Mouse (Mus musculus): ENCODE results near the gene Tenm2. TPM values are rescaled to one million over a fixed set of nuclear protein-coding genes. Genes with fewer than 3 reads are reported as not detected.

Gene Tenm2
- polyA plus RNA-seq, 1 experiment from 2014 or later: 3.4 TPM

DNA sequence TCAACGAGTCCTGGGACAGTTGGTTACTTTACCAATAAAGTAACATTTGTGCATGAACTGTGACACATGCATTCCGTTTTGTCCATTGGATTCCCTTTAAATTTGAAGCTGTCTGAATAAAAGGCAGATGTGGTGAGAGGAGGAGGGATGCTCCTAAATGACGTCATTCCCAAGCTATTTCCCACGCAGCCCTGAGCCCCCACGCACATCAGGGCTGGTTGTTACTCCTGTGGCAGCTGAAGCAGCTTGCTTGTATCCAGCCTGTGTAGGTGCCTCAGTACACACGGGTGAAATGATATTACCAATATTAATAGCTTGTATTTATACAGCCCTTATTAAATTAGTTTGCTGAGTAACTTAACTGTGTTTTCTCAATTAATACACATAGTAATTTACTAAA, 884.0 kb downstream of the Tenm2 start:
- no peaks in the 10 kb centered on the region for H3K4me1 ChIP-seq (ENCODE audit: control insufficient read depth, insufficient read depth, low read length)
- no peak overlapping the region for H3K9ac ChIP-seq (ENCODE audit: low read depth, low read length)
- no peak for DNase-seq (ENCODE audit: low spot score)
- ATAC-seq (ENCODE audit: low read depth): 0 out of 2 replicates have a peak, but pooled peaks have one; percentile 47
- no peaks in the 10 kb centered on the region for H3K9me3 ChIP-seq (ENCODE audit: control insufficient read depth, low read length)
- H3K4me2 ChIP-seq (ENCODE audit: low read depth, low read length): no peak overlapping the region
- H3K4me3 ChIP-seq (ENCODE audit: low read depth, low read length): no peak overlapping the region
- H3K36me3 ChIP-seq (ENCODE audit: control insufficient read depth, insufficient read depth, low read length): no peaks in the 10 kb centered on the region
- no peak overlapping the region for H3K27ac ChIP-seq (replicated peaks; ENCODE audit: low read depth, low read length)
- H3K27me3 ChIP-seq (replicated peaks; ENCODE audit: control insufficient read depth, insufficient read depth, low read length): no peaks in the 10 kb centered on the region
- 37% methylated on average over 6 of the region's 6 CpGs for WGBS

DNA sequence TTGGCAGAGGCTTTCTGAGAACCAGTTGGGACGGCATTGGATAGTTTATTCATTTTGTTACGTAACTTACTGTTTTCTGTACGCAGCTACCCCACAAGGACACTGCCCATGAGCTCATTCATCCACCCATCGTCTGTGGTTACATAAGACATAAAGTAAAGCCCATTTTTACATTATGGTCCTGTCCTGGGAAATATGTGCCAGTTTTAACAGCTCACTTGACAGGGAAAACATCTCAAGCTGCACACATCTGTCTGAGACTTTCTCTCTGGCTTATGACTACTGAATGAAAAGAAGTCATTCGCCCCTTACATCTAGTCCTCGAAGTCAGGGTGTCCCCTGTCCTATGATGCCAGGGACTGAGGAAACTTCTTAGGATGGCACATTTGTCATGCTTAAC, 884.4 kb downstream of the Tenm2 start:
- DNase-seq (ENCODE audit: low spot score): no peak
- no peak overlapping the region for H3K27ac ChIP-seq (replicated peaks; ENCODE audit: low read depth, low read length)
- no peaks in the 10 kb centered on the region for H3K27me3 ChIP-seq (replicated peaks; ENCODE audit: control insufficient read depth, insufficient read depth, low read length)
- no peak overlapping the region for H3K4me3 ChIP-seq (ENCODE audit: low read depth, low read length)
- 73% methylated on average over 6 of the region's 6 CpGs for WGBS
- no peaks in the 10 kb centered on the region for H3K9me3 ChIP-seq (ENCODE audit: control insufficient read depth, low read length)
- H3K4me1 ChIP-seq (ENCODE audit: control insufficient read depth, insufficient read depth, low read length): no peaks in the 10 kb centered on the region
- no peak overlapping the region for H3K9ac ChIP-seq (ENCODE audit: low read depth, low read length)
- no peaks in the 10 kb centered on the region for H3K36me3 ChIP-seq (ENCODE audit: control insufficient read depth, insufficient read depth, low read length)
- ATAC-seq (ENCODE audit: low read depth): no peak
- H3K4me2 ChIP-seq (ENCODE audit: low read depth, low read length): no peak overlapping the region

GRCm38 (mm10) chr11:36350264-36350663, 885.5 kb downstream of the Tenm2 start:
- no peaks in the 10 kb centered on the region for H3K36me3 ChIP-seq (ENCODE audit: control insufficient read depth, insufficient read depth, low read length)
- H3K4me1 ChIP-seq (ENCODE audit: control insufficient read depth, insufficient read depth, low read length): no peaks in the 10 kb centered on the region
- no peaks in the 10 kb centered on the region for H3K9me3 ChIP-seq (ENCODE audit: control insufficient read depth, low read length)
- DNase-seq (ENCODE audit: low spot score): no peak
- no peak for ATAC-seq (ENCODE audit: low read depth)
- 86% methylated on average over 1 of the region's 1 CpGs for WGBS
- H3K27ac ChIP-seq (replicated peaks; ENCODE audit: low read depth, low read length): no peak overlapping the region
- no peak overlapping the region for H3K4me3 ChIP-seq (ENCODE audit: low read depth, low read length)
- H3K9ac ChIP-seq (ENCODE audit: low read depth, low read length): no peak overlapping the region
- H3K4me2 ChIP-seq (ENCODE audit: low read depth, low read length): no peak overlapping the region
- no peaks in the 10 kb centered on the region for H3K27me3 ChIP-seq (replicated peaks; ENCODE audit: control insufficient read depth, insufficient read depth, low read length)

DNA sequence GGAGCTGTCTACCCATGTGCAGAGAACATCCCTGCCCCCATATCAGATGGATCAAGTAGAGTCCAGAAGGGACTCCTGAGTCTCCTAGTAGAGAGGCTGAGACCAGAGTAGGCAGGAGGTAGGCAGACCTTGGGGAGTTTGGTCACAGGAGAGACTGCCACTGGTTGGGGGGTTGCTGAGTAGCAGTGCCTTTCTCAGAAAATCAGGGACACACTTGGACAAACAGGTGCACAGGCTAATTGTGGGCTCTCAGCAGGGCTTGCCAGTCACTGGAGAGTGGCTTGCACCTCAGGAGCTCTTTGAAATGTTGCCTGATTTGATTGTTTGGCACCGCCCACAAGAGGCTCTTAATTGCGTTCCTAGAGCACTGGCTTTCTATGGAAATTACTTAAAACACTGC, 885.9 kb downstream of the Tenm2 start:
- DNase-seq (ENCODE audit: low spot score): no peak
- WGBS: 62% methylated on average over 2 of the region's 2 CpGs

DNA sequence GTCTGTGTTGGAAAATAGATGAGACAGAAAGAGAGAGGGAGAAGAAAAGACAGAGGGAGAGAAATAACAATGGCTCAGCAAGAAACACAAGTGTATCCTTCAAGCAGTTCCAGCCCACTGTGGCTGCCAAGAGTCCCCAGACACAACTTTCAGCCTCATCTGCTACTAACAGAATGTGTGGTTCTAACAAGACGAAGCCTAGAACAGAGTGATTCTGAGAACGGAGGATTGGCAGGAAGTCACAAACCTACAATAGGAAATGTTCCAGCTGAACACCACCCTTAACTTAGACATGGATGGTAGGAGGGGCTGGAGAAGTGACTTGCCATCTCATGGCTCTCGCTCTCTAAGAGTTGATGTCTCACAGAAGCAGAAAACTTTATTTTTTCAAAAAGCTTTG, 894.0 kb downstream of the Tenm2 start:
- H3K27ac ChIP-seq (replicated peaks; ENCODE audit: low read depth, low read length): no peak overlapping the region
- no peaks in the 10 kb centered on the region for H3K9me3 ChIP-seq (ENCODE audit: control insufficient read depth, low read length)
- no peak overlapping the region for H3K4me3 ChIP-seq (ENCODE audit: low read depth, low read length)
- H3K27me3 ChIP-seq (replicated peaks; ENCODE audit: control insufficient read depth, insufficient read depth, low read length): no peaks in the 10 kb centered on the region
- ATAC-seq (ENCODE audit: low read depth) (no peak), DNase-seq (ENCODE audit: low spot score) (no peak)
- no peak overlapping the region for H3K4me2 ChIP-seq (ENCODE audit: low read depth, low read length)
- H3K4me1 ChIP-seq (ENCODE audit: control insufficient read depth, insufficient read depth, low read length): no peaks in the 10 kb centered on the region
- H3K9ac ChIP-seq (ENCODE audit: low read depth, low read length): no peak overlapping the region
- no peaks in the 10 kb centered on the region for H3K36me3 ChIP-seq (ENCODE audit: control insufficient read depth, insufficient read depth, low read length)
- WGBS: 86% methylated on average over 3 of the region's 3 CpGs

More for the DNA sequence above, 885.9 kb downstream of the Tenm2 start:
- H3K4me3 ChIP-seq (ENCODE audit: low read depth, low read length): no peak overlapping the region
- no peaks in the 10 kb centered on the region for H3K9me3 ChIP-seq (ENCODE audit: control insufficient read depth, low read length)
- peak; percentile 65; the same call in 1 of the 2 replicates for ATAC-seq (ENCODE audit: low read depth)
- no peak overlapping the region for H3K9ac ChIP-seq (ENCODE audit: low read depth, low read length)
- no peak overlapping the region for H3K4me2 ChIP-seq (ENCODE audit: low read depth, low read length)
- no peaks in the 10 kb centered on the region for H3K36me3 ChIP-seq (ENCODE audit: control insufficient read depth, insufficient read depth, low read length)
- H3K27ac ChIP-seq (replicated peaks; ENCODE audit: low read depth, low read length): no peak overlapping the region
- H3K4me1 ChIP-seq (ENCODE audit: control insufficient read depth, insufficient read depth, low read length): no peaks in the 10 kb centered on the region
- H3K27me3 ChIP-seq (replicated peaks; ENCODE audit: control insufficient read depth, insufficient read depth, low read length): no peaks in the 10 kb centered on the region

GRCm38 (mm10) chr11:36338424-36338823, 897.3 kb downstream of the Tenm2 start:
- H3K4me2 ChIP-seq (ENCODE audit: low read depth, low read length): no peak overlapping the region
- H3K9ac ChIP-seq (ENCODE audit: low read depth, low read length): no peak overlapping the region
- H3K36me3 ChIP-seq (ENCODE audit: control insufficient read depth, insufficient read depth, low read length): no peaks in the 10 kb centered on the region
- H3K9me3 ChIP-seq (ENCODE audit: control insufficient read depth, low read length): no peaks in the 10 kb centered on the region
- WGBS: 73% methylated on average over 4 of the region's 4 CpGs
- H3K27me3 ChIP-seq (replicated peaks; ENCODE audit: control insufficient read depth, insufficient read depth, low read length): no peaks in the 10 kb centered on the region
- H3K4me3 ChIP-seq (ENCODE audit: low read depth, low read length): no peak overlapping the region
- DNase-seq (ENCODE audit: low spot score) (no peak), ATAC-seq (ENCODE audit: low read depth) (no peak)
- H3K27ac ChIP-seq (replicated peaks; ENCODE audit: low read depth, low read length): no peak overlapping the region
- 0 out of 2 replicates have a peak, but pooled peaks cover 5% of the 10 kb centered on the region for H3K4me1 ChIP-seq (ENCODE audit: control insufficient read depth, insufficient read depth, low read length)

GRCm38 (mm10) chr11:36337063-36337462, 898.7 kb downstream of the Tenm2 start:
- no peak for ATAC-seq (ENCODE audit: low read depth)
- WGBS: 86% methylated on average over 6 of the region's 6 CpGs
- no peaks in the 10 kb centered on the region for H3K36me3 ChIP-seq (ENCODE audit: control insufficient read depth, insufficient read depth, low read length)

GRCm38 (mm10) chr11:36335147-36335546, 900.6 kb downstream of the Tenm2 start:
- peaks cover 19% of the 10 kb centered on the region; the same call in 1 of the 2 replicates for H3K4me1 ChIP-seq (ENCODE audit: control insufficient read depth, insufficient read depth, low read length)
- H3K27me3 ChIP-seq (replicated peaks; ENCODE audit: control insufficient read depth, insufficient read depth, low read length): no peaks in the 10 kb centered on the region
- H3K36me3 ChIP-seq (ENCODE audit: control insufficient read depth, insufficient read depth, low read length): no peaks in the 10 kb centered on the region
- H3K4me2 ChIP-seq (ENCODE audit: low read depth, low read length): no peak overlapping the region
- no peaks in the 10 kb centered on the region for H3K9me3 ChIP-seq (ENCODE audit: control insufficient read depth, low read length)
- WGBS: 61% methylated on average over 5 of the region's 5 CpGs
- no peak overlapping the region for H3K4me3 ChIP-seq (ENCODE audit: low read depth, low read length)
- no peak overlapping the region for H3K9ac ChIP-seq (ENCODE audit: low read depth, low read length)
- no peak overlapping the region for H3K27ac ChIP-seq (replicated peaks; ENCODE audit: low read depth, low read length)
- no peak for DNase-seq (ENCODE audit: low spot score)
- no peak for ATAC-seq (ENCODE audit: low read depth)

More at GRCm38 (mm10) chr11:36337063-36337462, 898.7 kb downstream of the Tenm2 start:
- H3K9me3 ChIP-seq (ENCODE audit: control insufficient read depth, low read length): no peaks in the 10 kb centered on the region
- no peak overlapping the region for H3K4me3 ChIP-seq (ENCODE audit: low read depth, low read length)
- H3K4me1 ChIP-seq (ENCODE audit: control insufficient read depth, insufficient read depth, low read length): 0 out of 2 replicates have a peak, but pooled peaks cover 5% of the 10 kb centered on the region
- DNase-seq (ENCODE audit: low spot score): no peak
- no peak overlapping the region for H3K9ac ChIP-seq (ENCODE audit: low read depth, low read length)
- no peak overlapping the region for H3K27ac ChIP-seq (replicated peaks; ENCODE audit: low read depth, low read length)
- no peaks in the 10 kb centered on the region for H3K27me3 ChIP-seq (replicated peaks; ENCODE audit: control insufficient read depth, insufficient read depth, low read length)
- H3K4me2 ChIP-seq (ENCODE audit: low read depth, low read length): no peak overlapping the region

- H3K9me3 ChIP-seq (ENCODE audit: control insufficient read depth, low read length): no peaks in the 10 kb centered on the region
- peaks cover 19% of the 10 kb centered on the region; the same call in 1 of the 2 replicates for H3K4me1 ChIP-seq (ENCODE audit: control insufficient read depth, insufficient read depth, low read length)
- peak; percentile 49 for DNase-seq (ENCODE audit: low spot score)
- no peak overlapping the region for H3K4me3 ChIP-seq (ENCODE audit: low read depth, low read length)
- WGBS: 10% methylated on average over 7 of the region's 7 CpGs
- H3K36me3 ChIP-seq (ENCODE audit: control insufficient read depth, insufficient read depth, low read length): no peaks in the 10 kb centered on the region
- ATAC-seq (ENCODE audit: low read depth): 0 out of 2 replicates have a peak, but pooled peaks have one; percentile 18
- no peak overlapping the region for H3K9ac ChIP-seq (ENCODE audit: low read depth, low read length)
- H3K27ac ChIP-seq (replicated peaks; ENCODE audit: low read depth, low read length): 0 out of 2 replicates have a peak overlapping the region, but pooled peaks have one; percentile 4
- no peaks in the 10 kb centered on the region for H3K27me3 ChIP-seq (replicated peaks; ENCODE audit: control insufficient read depth, insufficient read depth, low read length)
- peak overlapping the region; percentile 16; the same call in 1 of the 2 replicates for H3K4me2 ChIP-seq (ENCODE audit: low read depth, low read length)
Observed at GRCm38 (mm10) chr11:36334100-36334735, 901.5 kb downstream of the Tenm2 start.

All from embryonic facial prominence, embryonic 14.5 days (tissue).